Mouse (Mus musculus) layer of hippocampus, postnatal 14 days (tissue): ENCODE results near the gene Arid1b. TPM values are rescaled to one million over a fixed set of nuclear protein-coding genes. Genes with fewer than 3 reads are reported as not detected.

Experiments used
- DNase-seq, 2 experiments: peaks; one replicate each; pipeline ENCODE4 v3.0.0; 2021 to 2022; ENCODE audit warnings: low spot score in 2 of 2, mixed read lengths in 1 of 2
- total RNA-seq, 2 experiments: library from RNA; stranded (reverse); gene quantifications; 2 replicates each; pipeline ENCODE4 v1.2.3; 2021

Gene Arid1b
- total RNA-seq, 2 experiments from 2014 or later: 83.5 to 95.2 TPM

- no peak for DNase-seq
These were observed 212.6 kb downstream of the Arid1b start for GRCm38 (mm10) chr17:5206731-5207130.

GRCm38 (mm10) chr17:5207881-5208280 is 213.7 kb downstream of the Arid1b start:
- DNase-seq: no peak

- no peak for DNase-seq
These were observed 214.2 kb downstream of the Arid1b start for GRCm38 (mm10) chr17:5208362-5208761.

- DNase-seq: no peak
These were observed 214.9 kb downstream of the Arid1b start for GRCm38 (mm10) chr17:5209076-5209475.

GRCm38 (mm10) chr17:5210101-5210727 is 216.1 kb downstream of the Arid1b start:
- DNase-seq: no peak

GRCm38 (mm10) chr17:5210891-5211290 is 216.8 kb downstream of the Arid1b start:
- no peak for DNase-seq

GRCm38 (mm10) chr17:5212166-5212565 is 218.0 kb downstream of the Arid1b start:
- DNase-seq: peak in 1 of 2 experiments; percentile 47

- no peak for DNase-seq
These were observed 219.3 kb downstream of the Arid1b start for GRCm38 (mm10) chr17:5213441-5213840.

GRCm38 (mm10) chr17:5215352-5215751 is 221.2 kb downstream of the Arid1b start:
- no peak for DNase-seq

GRCm38 (mm10) chr17:5216965-5217546 is 222.9 kb downstream of the Arid1b start:
- no peak for DNase-seq

- no peak for DNase-seq
These were observed 224.0 kb downstream of the Arid1b start for GRCm38 (mm10) chr17:5217852-5218845.

- no peak for DNase-seq
These were observed 224.9 kb downstream of the Arid1b start for GRCm38 (mm10) chr17:5218955-5219557.

GRCm38 (mm10) chr17:5221041-5221440 is 226.9 kb downstream of the Arid1b start:
- DNase-seq: no peak

- no peak for DNase-seq
These were observed 227.4 kb downstream of the Arid1b start for GRCm38 (mm10) chr17:5221558-5221957.

- no peak for DNase-seq
These were observed 228.7 kb downstream of the Arid1b start for GRCm38 (mm10) chr17:5222827-5223226.

- no peak for DNase-seq
These were observed 230.8 kb downstream of the Arid1b start for GRCm38 (mm10) chr17:5224932-5225331.

GRCm38 (mm10) chr17:5227136-5227535 is 233.0 kb downstream of the Arid1b start:
- no peak for DNase-seq

GRCm38 (mm10) chr17:5227950-5228615 is 234.0 kb downstream of the Arid1b start:
- no peak for DNase-seq

GRCm38 (mm10) chr17:5228616-5229250 is 234.6 kb downstream of the Arid1b start:
- DNase-seq: no peak

GRCm38 (mm10) chr17:5230063-5230462 is 235.9 kb downstream of the Arid1b start:
- DNase-seq: no peak
